8 mouse cellular contexts compared by ENCODE assay signal in the genomic region with DNA sequence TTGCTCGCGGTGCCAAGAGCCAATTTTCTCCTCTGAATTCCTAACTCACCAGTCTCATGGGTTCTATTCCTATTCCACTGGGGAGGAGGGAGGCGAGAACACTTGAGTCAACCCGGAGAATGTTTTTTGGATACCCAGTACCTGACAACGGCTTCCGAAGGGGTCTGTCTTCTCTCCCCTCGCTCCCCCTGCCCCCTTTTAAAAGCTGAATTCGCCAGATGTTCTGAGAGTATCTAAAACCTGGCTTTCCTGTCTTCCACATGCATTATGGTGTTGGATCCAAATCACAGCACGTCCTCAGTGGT. TPM values are rescaled to one million over a fixed set of nuclear protein-coding genes. Genes with fewer than 3 reads are reported as not detected.
A peak's percentile ranks its signal among the peaks of the same experiment; 100 is the strongest.
DNase-seq lines count a peak whose midpoint lies in the region; ATAC-seq and TF ChIP-seq lines count a peak whose summit lies in the region.

No protein-coding gene starts in this region.

- intact Hi-C loops in left cerebral cortex, adult 2 months (cut with DNase I), result loop anchor here (2.0 to 5.0 kb wide), 2 partner anchors 92 to 182 kb away; no protein-coding TSS in a partner anchor
- intact Hi-C loops in left cerebral cortex, postnatal 10 days (cut with DNase I), result no loop called here
- intact Hi-C loops in left cerebral cortex, postnatal 36 days (cut with DNase I), result loop anchor here (2.0 to 5.0 kb wide), 2 partner anchors 43 to 88 kb away; no protein-coding TSS in a partner anchor

- no peak for ATAC-seq in embryonic facial prominence, embryonic 13.5 days (ENCODE audit: insufficient number of reproducible peaks, insufficient read depth, low FRiP score, low TSS enrichment, low read depth)
- ATAC-seq in hindbrain, embryonic 16.5 days, result no peak
- no peak for ATAC-seq in midbrain, embryonic 16.5 days
- ATAC-seq in monocyte, adult 5-6 weeks (replicated peaks; ENCODE audit: insufficient number of reproducible peaks, low FRiP score, low TSS enrichment, poor library complexity, severe bottlenecking), result no peak
- no peak for ATAC-seq in erythroid progenitor cell, adult 5-6 weeks (replicated peaks; ENCODE audit: low FRiP score, poor library complexity, severe bottlenecking)

- no peaks in the 10 kb centered on the region for H3K27me3 ChIP-seq in embryonic facial prominence, embryonic 13.5 days
- no peaks in the 10 kb centered on the region; the same call in 1 of the 2 replicates for H3K27me3 ChIP-seq in hindbrain, embryonic 16.5 days (replicated peaks; ENCODE audit: control insufficient read depth, insufficient read depth, low read length)
- peaks cover 17% of the 10 kb centered on the region for H3K27me3 ChIP-seq in midbrain, embryonic 16.5 days (ENCODE audit: control insufficient read depth, insufficient read depth, low read depth, low read length)

- no peaks in the 10 kb centered on the region for H3K9me3 ChIP-seq in embryonic facial prominence, embryonic 13.5 days
- H3K9me3 ChIP-seq in hindbrain, embryonic 16.5 days (ENCODE audit: control insufficient read depth, low read length), result no peaks in the 10 kb centered on the region
- H3K9me3 ChIP-seq in midbrain, embryonic 16.5 days (replicated peaks; ENCODE audit: control insufficient read depth, low read length, poor library complexity, severe bottlenecking), result no peaks in the 10 kb centered on the region

- no peak for DNase-seq in left cerebral cortex, adult 2 months (ENCODE audit: extremely low spot score in 1 of 2, low spot score in 2 of 2)
- no peak for DNase-seq in left cerebral cortex, postnatal 10 days (ENCODE audit: extremely low spot score in 1 of 2, low spot score in 2 of 2)
- DNase-seq in left cerebral cortex, postnatal 36 days (ENCODE audit: low spot score in 2 of 2), result no peak

- WGBS in embryonic facial prominence, embryonic 13.5 days, result 7% methylated on average over 9 of the region's 9 CpGs
- WGBS in hindbrain, embryonic 16.5 days, result 20% methylated on average over 9 of the region's 9 CpGs
- WGBS in midbrain, embryonic 16.5 days, result 14% methylated on average over 9 of the region's 9 CpGs

- H3K9ac ChIP-seq in embryonic facial prominence, embryonic 13.5 days, result peak overlapping the region; percentile 41
- peak overlapping the region; percentile 41; the same call in 1 of the 2 replicates for H3K9ac ChIP-seq in hindbrain, embryonic 16.5 days (ENCODE audit: low read depth, low read length)
- H3K9ac ChIP-seq in midbrain, embryonic 16.5 days (ENCODE audit: low read depth, low read length), result peak overlapping the region; percentile 25; the same call in 1 of the 2 replicates

- TF ChIP-seq CTCF in left cerebral cortex, adult 2 months (IDR thresholded peaks at IDR 0.05), result no peak

- peak overlapping the region; percentile 87 for H3K27ac ChIP-seq in left cerebral cortex, adult 2 months
- peak overlapping the region; percentile 94 for H3K27ac ChIP-seq in embryonic facial prominence, embryonic 13.5 days
- H3K27ac ChIP-seq in hindbrain, embryonic 16.5 days (ENCODE audit: low read depth, low read length), result no peak overlapping the region
- no peak overlapping the region for H3K27ac ChIP-seq in midbrain, embryonic 16.5 days (ENCODE audit: low read length)

- peaks cover 62% of the 10 kb centered on the region for H3K4me1 ChIP-seq in embryonic facial prominence, embryonic 13.5 days
- H3K4me1 ChIP-seq in hindbrain, embryonic 16.5 days (ENCODE audit: control insufficient read depth, insufficient read depth, low read depth, low read length), result peaks cover 26% of the 10 kb centered on the region
- H3K4me1 ChIP-seq in midbrain, embryonic 16.5 days (ENCODE audit: control insufficient read depth, insufficient read depth, low read length), result peaks cover 13% of the 10 kb centered on the region; the same call in 1 of the 2 replicates

- no peaks in the 10 kb centered on the region for H3K36me3 ChIP-seq in embryonic facial prominence, embryonic 13.5 days
- no peaks in the 10 kb centered on the region for H3K36me3 ChIP-seq in hindbrain, embryonic 16.5 days (ENCODE audit: control insufficient read depth, insufficient read depth, low read length)
- no peaks in the 10 kb centered on the region for H3K36me3 ChIP-seq in midbrain, embryonic 16.5 days (ENCODE audit: control insufficient read depth, insufficient read depth, low read length)

- peak overlapping the region; percentile 34 for H3K4me3 ChIP-seq in left cerebral cortex, adult 2 months
- H3K4me3 ChIP-seq in embryonic facial prominence, embryonic 13.5 days, result peak overlapping the region; percentile 38
- H3K4me3 ChIP-seq in hindbrain, embryonic 16.5 days (ENCODE audit: low read length), result peak overlapping the region; percentile 35
- H3K4me3 ChIP-seq in midbrain, embryonic 16.5 days (ENCODE audit: low read depth, low read length), result peak overlapping the region; percentile 29

- peak overlapping the region; percentile 66 for H3K4me2 ChIP-seq in embryonic facial prominence, embryonic 13.5 days
- peak overlapping the region; percentile 71 for H3K4me2 ChIP-seq in hindbrain, embryonic 16.5 days (ENCODE audit: low read length)
- peak overlapping the region; percentile 62 for H3K4me2 ChIP-seq in midbrain, embryonic 16.5 days (ENCODE audit: low read length)

RNA-seq across cellular contexts. Expression of gene Med13l, which starts 46.0 kb away (rescaled TPM):
- total RNA-seq in left cerebral cortex, adult 2 months (2021), result 100 to 1,000 TPM; 118 to 123 TPM
- 10 to 100 TPM; 72.0 to 76.1 TPM for total RNA-seq in left cerebral cortex, postnatal 10 days (2021)
- 16.6 and 19.4 TPM in 2 replicates for polyA plus RNA-seq in embryonic facial prominence, embryonic 13.5 days (2015; fragmentation: Nextera tagmentation; extraction: Ambion mirVana)
- polyA plus RNA-seq in hindbrain, embryonic 16.5 days (2015; fragmentation: Nextera tagmentation; extraction: Ambion mirVana), result 11.5 and 12.4 TPM in 2 replicates
- 14.4 and 15.7 TPM in 2 replicates for polyA plus RNA-seq in midbrain, embryonic 16.5 days (2015; fragmentation: Nextera tagmentation; extraction: Ambion mirVana)
- total RNA-seq in monocyte, adult 5-6 weeks (2017), result 38.0 to 65.2 TPM (median 41.5 TPM) in 3 replicates
- total RNA-seq in erythroid progenitor cell, adult 5-6 weeks (2015; ENCODE audit: low replicate concordance), result 129 and 136 TPM in 2 replicates
- 166 and 173 TPM in 2 replicates for total RNA-seq in erythroid progenitor cell, adult 5-6 weeks (2017; ENCODE audit: low replicate concordance)
- total RNA-seq in left cerebral cortex, postnatal 36 days (2021), result 100 to 1,000 TPM in 1 of 2 experiments, 10 to 100 TPM in 1; 92.1 to 129 TPM

Comparison
In these comparisons a context has a peak if more than half of its experiments do, and no peak if none do; other contexts are left out.
1. H3K27ac ChIP-seq: peak in left cerebral cortex, adult 2 months (single experiment) and embryonic facial prominence, embryonic 13.5 days (single experiment); none in hindbrain, embryonic 16.5 days (single experiment) and midbrain, embryonic 16.5 days (single experiment).
2. Peak in every context shown above with its lines, with median percentiles within 50 percentile points of each other: H3K4me3 ChIP-seq, H3K4me2 ChIP-seq and H3K9ac ChIP-seq.